Mouse (Mus musculus): Measurements from ENCODE around the gene Nop16. TPM values are rescaled to one million over a fixed set of nuclear protein-coding genes. Genes with fewer than 3 reads are reported as not detected.

The Nop16 gene
- total RNA-seq, 2 experiments from 2014 or later = 21.8 to 21.9 TPM

GRCm38 (mm10) chr13:54559656-54560055 is 30.2 kb downstream of the Nop16 start:
- no peak for DNase-seq

GRCm38 (mm10) chr13:54557652-54558051 is 32.2 kb downstream of the Nop16 start:
- no peak for DNase-seq

- peak; percentile 59 for DNase-seq
Measured at GRCm38 (mm10) chr13:54556796-54557195, 33.1 kb downstream of the Nop16 start.

GRCm38 (mm10) chr13:54556176-54556575 is 33.7 kb downstream of the Nop16 start:
- DNase-seq = no peak

GRCm38 (mm10) chr13:54548036-54548435 is 41.9 kb downstream of the Nop16 start:
- no peak for DNase-seq

Small RNAs within 50 kb of the gene (microRNA-seq; reads per million reads assigned to microRNA genes)
- gene Gm24195 = 0 reads per million in 2 experiments

Other genes starting within 250 kb of the Nop16 start
- gene Cplx2, start 218.7 kb downstream of the Nop16 start, total RNA-seq (2021) = 10 to 100 TPM; 12.6 to 12.7 TPM
- 10 to 100 TPM; 43.4 to 44.0 TPM for gene Thoc3, start 121.2 kb downstream of the Nop16 start, total RNA-seq (2021)
- gene Simc1, start 86.3 kb downstream of the Nop16 start, total RNA-seq (2021) = 1 to 10 TPM; 4.7 to 5.4 TPM
- gene 4833439L19Rik, start 24.7 kb downstream of the Nop16 start, total RNA-seq (2021) = 10 to 100 TPM; 83.7 to 87.2 TPM
- gene Arl10, start 15.1 kb downstream of the Nop16 start, total RNA-seq (2021) = 10 to 100 TPM; 13.3 to 13.7 TPM
- 100 to 1,000 TPM; 224 to 238 TPM for gene Higd2a, start 117 bp upstream of the Nop16 start, total RNA-seq (2021)
- 10 to 100 TPM; 90.0 to 96.8 TPM for gene Cltb, start 21.3 kb upstream of the Nop16 start, total RNA-seq (2021)
- 10 to 100 TPM; 41.7 to 42.8 TPM for gene Faf2, start 31.7 kb upstream of the Nop16 start, total RNA-seq (2021)
- gene Rnf44, start 103.8 kb upstream of the Nop16 start, total RNA-seq (2021) = 10 to 100 TPM; 60.7 to 67.0 TPM
- not detected for gene Cdhr2, start 111.4 kb upstream of the Nop16 start, total RNA-seq (2021)
- gene Gprin1, start 159.8 kb upstream of the Nop16 start, total RNA-seq (2021) = under 1 TPM; 0.10 to 0.11 TPM
- not detected for gene Sncb, start 176.5 kb upstream of the Nop16 start, total RNA-seq (2021)
- gene Eif4e1b, start 193.9 kb upstream of the Nop16 start, total RNA-seq (2021) = not detected
- gene Tspan17, start 199.3 kb upstream of the Nop16 start, total RNA-seq (2021) = 10 to 100 TPM in 1 of 2 experiments, 1 to 10 TPM in 1; 9.1 to 12.8 TPM

Measured in heart, postnatal 4 days (tissue).